Mouse (Mus musculus) frontal cortex, postnatal 10 days (tissue): Measurements from ENCODE around the gene Sox9.
A peak's percentile ranks its signal among the peaks of the same experiment; 100 is the strongest.

ENCODE experiments used
- DNase-seq, 2 experiments: peaks; one replicate each; pipeline ENCODE4 v3.0.0; 2022; ENCODE audit warnings: low spot score in 2 of 2, mixed read lengths in 1 of 2

Gene Sox9

GRCm38 (mm10) chr11:112781994-112782356, at the start of gene Sox9:
Gene Sox9, plus strand, starts transcription at chr11:112782224.
- DNase-seq = peak; percentile 87 to 91

GRCm38 (mm10) chr11:112732401-112732800, 49.6 kb upstream of the Sox9 start:
- no peak for DNase-seq

GRCm38 (mm10) chr11:112737071-112737470, 45.0 kb upstream of the Sox9 start:
- no peak for DNase-seq

GRCm38 (mm10) chr11:112739681-112740080, 42.3 kb upstream of the Sox9 start:
- DNase-seq = no peak

DNA sequence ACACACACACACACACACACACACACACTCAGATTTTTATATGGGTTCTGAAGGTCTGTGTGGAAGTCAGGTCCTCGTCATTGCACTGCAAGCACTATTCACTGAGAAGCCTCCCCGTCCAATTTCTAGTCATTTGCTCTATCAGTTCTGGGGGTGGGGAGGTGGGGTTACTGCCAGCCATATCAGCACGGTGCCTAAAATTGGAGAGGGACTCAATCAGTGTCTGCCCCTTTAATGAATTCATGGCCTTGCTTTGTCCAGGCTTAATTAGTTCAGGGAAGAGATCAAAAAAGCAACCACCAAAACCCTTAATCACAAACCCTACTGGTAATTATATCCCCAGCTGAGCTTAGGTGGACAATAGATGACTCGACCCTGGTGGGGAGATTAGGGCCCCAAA, 25.5 kb upstream of the Sox9 start:
- no peak for DNase-seq

DNA sequence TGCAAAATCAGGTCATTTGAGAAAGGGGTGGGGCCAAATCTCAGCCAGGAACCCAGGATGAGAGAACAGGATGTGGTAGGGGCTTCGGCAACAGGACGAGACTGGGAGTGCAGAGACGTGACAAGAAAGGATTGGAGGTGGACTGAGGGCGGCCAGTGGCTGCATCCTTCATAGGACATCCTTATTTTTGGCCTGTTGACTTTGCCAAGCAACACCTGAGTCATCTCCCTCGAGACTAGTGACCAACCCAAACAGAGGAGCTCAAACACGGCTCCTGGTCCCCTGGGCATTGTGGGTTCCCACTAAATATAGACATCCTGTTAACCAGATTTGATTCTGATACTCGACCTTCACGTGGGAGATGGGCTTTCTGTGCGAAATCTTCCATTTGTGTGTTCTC, 24.0 kb upstream of the Sox9 start:
- no peak for DNase-seq

- no peak for DNase-seq
These were observed 15.1 kb upstream of the Sox9 start for GRCm38 (mm10) chr11:112766956-112767355.

DNA sequence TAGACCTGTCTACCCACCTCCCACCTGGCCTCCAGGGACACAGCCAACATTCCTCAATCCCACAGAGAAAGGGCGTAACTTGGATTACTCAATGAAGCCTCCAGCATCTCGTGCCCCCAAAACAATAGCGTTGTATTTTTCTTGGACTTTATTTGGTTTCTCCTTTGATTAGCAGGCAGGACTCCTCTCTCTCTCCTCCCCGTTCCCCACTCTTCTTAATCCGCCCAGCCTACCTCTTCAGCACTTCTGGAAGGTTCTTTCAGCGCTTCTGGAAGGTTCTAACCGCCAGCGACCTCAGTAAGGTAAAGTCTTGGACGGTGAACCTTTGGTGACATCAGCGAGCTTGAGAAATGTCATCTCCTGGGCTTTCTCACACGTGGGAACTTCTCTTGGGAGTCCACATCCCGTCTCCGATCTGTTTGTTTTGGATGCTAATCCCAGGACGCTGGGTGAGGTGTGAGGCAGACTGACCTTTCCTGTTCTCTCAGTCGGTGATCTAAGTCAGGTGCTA, 14.4 kb upstream of the Sox9 start:
- no peak for DNase-seq

GRCm38 (mm10) chr11:112772791-112773355, 9.2 kb upstream of the Sox9 start:
- no peak for DNase-seq

- peak in 1 of 2 experiments; percentile 49 for DNase-seq
These were observed 2.3 kb upstream of the Sox9 start for GRCm38 (mm10) chr11:112779762-112780161.

DNA sequence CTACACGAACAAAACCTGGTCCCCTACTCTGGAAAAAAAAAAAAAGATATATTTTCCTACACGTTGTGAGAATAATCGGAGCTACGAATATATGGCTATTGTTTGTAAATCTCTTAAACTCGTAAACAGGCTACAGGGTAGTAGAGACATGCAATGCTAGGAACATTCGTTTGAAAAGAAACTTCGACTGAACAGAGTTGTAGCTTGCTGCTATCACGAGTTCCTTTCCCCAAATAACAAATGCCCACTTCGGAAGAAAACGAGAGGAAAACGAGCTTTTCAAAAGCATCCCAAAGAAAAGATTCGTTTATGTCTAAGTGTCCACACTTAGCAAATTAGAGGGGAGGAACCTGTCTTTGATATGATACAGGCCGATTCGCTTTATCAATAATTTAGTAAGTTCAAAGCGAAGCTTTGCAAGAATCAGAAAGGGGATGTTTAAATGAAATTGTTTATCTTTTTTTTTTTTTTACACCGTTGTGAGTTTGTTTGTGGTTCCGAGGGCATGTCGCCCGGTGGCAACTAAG, 1.6 kb upstream of the Sox9 start:
- no peak for DNase-seq

- DNase-seq = peak; percentile 38 to 66
These were observed 751 bp upstream of the Sox9 start for GRCm38 (mm10) chr11:112781035-112781911.

DNA sequence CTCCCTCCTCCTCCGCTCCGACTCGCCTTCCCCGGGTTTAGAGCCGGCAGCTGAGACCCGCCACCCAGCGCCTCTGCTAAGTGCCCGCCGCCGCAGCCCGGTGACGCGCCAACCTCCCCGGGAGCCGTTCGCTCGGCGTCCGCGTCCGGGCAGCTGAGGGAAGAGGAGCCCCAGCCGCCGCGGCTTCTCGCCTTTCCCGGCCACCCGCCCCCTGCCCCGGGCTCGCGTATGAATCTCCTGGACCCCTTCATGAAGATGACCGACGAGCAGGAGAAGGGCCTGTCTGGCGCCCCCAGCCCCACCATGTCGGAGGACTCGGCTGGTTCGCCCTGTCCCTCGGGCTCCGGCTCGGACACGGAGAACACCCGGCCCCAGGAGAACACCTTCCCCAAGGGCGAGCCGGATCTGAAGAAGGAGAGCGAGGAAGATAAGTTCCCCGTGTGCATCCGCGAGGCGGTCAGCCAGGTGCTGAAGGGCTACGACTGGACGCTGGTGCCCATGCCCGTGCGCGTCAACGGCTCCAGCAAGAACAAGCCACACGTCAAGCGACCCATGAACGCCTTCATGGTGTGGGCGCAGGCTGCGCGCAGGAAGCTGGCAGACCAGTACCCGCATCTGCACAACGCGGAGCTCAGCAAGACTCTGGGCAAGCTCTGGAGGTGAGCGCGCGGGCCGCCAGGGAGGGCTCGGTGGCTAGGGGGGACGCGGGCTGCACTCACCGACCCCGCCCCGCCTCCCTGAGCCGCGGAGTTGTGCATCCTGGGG, 515 bp downstream of the Sox9 start:
- DNase-seq = peak in 1 of 2 experiments; percentile 29

- DNase-seq = no peak
These were observed 1.6 kb downstream of the Sox9 start for GRCm38 (mm10) chr11:112783401-112784346.

DNA sequence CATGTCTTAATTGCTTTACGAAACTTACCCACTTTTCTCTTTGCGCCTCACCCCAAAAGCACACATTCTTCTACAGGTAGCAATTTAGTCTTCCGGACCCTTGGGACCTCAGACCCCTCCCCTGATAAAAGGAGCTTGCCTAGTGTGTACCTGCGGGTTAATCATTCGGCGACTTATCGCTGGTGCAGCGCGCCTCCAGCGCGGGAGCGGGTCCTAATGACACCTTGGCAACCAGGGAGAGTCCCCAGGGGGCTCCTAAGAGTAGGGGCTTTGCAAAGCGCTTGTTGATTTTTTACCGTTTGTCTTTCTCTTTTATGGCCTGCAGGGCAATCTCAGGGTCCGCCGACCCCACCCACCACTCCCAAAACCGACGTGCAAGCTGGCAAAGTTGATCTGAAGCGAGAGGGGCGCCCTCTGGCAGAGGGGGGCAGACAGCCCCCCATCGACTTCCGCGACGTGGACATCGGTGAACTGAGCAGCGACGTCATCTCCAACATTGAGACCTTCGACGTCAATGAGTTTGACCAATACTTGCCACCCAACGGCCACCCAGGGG, 2.4 kb downstream of the Sox9 start:
- DNase-seq = no peak

DNA sequence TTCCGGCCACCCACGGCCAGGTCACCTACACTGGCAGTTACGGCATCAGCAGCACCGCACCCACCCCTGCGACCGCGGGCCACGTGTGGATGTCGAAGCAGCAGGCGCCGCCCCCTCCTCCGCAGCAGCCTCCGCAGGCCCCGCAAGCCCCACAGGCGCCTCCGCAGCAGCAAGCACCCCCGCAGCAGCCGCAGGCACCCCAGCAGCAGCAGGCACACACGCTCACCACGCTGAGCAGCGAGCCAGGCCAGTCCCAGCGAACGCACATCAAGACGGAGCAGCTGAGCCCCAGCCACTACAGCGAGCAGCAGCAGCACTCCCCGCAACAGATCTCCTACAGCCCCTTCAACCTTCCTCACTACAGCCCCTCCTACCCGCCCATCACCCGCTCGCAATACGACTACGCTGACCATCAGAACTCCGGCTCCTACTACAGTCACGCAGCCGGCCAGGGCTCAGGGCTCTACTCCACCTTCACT, 2.9 kb downstream of the Sox9 start:
- peak in 1 of 2 experiments; percentile 40 for DNase-seq

- no peak for DNase-seq
These were observed 3.6 kb downstream of the Sox9 start for GRCm38 (mm10) chr11:112785581-112785980.

- DNase-seq = no peak
These were observed 4.4 kb downstream of the Sox9 start for GRCm38 (mm10) chr11:112786427-112786826.

DNA sequence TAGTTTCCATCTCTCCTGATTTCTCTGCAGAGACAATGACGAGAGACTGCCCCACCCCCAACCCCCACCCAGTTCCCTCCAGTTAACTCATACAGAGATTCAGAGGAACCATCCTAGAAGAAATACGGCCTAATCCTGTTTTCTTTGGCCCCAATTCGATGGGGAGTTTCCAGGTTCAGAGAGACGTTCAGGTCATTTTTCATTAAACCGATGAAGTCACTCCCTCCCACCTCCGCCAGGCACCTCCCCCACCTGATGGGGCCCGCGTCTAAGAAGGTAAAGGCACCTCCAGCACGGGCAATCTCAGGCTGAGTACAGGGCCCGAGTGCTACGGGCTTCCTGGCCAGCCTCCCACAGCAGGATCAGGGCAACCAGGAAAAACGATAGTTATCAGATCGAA, 6.3 kb downstream of the Sox9 start:
- DNase-seq = no peak

DNA sequence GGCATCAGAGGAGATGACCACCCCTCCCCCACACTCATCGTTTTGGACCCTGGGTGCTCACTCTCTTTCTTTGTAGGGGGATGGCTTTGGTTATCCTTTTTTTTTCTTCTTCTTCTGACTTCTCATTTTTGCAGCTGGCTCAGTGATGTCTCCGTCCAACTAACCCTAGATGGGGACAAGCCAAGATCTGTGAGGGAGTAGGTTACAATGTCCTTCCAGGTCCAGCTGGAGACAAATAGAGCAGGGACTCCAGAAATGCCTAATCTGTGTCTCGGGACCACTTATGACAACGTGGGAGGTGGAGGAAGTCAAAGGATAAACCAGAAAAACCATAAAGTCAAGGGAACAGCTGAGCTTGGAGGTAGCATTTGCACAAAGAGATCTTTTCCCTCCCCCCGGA, 14.4 kb downstream of the Sox9 start:
- DNase-seq = no peak
